Mouse (Mus musculus) fibroblast of lung, adult 2 months (primary cell): Measurements from ENCODE around the gene Lpcat2b.
"Not testable (repeated sequence)": the region's sequence is repeated elsewhere in the genome, so short reads cannot be mapped to it uniquely, and the experiment has no call there.

Experiments
- DNase-seq: peaks from one replicate; pipeline ENCODE4 v3.0.0-alpha.2; 2011; ENCODE audit warnings: low read depth

Gene Lpcat2b

GRCm38 (mm10) chr5:107431249-107431648 lies at the start of gene Lpcat2b:
Lpcat2b (plus strand) TSS chr5:107431549.
- DNase-seq, result no peak

- DNase-seq, result not testable (repeated sequence)
Observed at GRCm38 (mm10) chr5:107386448-107386847, 44.9 kb upstream of the Lpcat2b start.

GRCm38 (mm10) chr5:107387788-107388187 lies 43.6 kb upstream of the Lpcat2b start:
- DNase-seq, result no peak

GRCm38 (mm10) chr5:107389373-107389772 lies 42.0 kb upstream of the Lpcat2b start:
- no peak for DNase-seq

GRCm38 (mm10) chr5:107394437-107394836 lies 36.9 kb upstream of the Lpcat2b start:
- DNase-seq, result no peak

- no peak for DNase-seq
Observed at GRCm38 (mm10) chr5:107402436-107402835, 28.9 kb upstream of the Lpcat2b start, which contains the start of gene Ephx4. Ephx4 (plus strand) TSS chr5:107402736.

GRCm38 (mm10) chr5:107403011-107403946 lies 28.1 kb upstream of the Lpcat2b start:
- no peak for DNase-seq

- DNase-seq, result no peak
Observed at GRCm38 (mm10) chr5:107403947-107404684, 27.2 kb upstream of the Lpcat2b start.

GRCm38 (mm10) chr5:107405361-107405760 lies 26.0 kb upstream of the Lpcat2b start:
- no peak for DNase-seq

GRCm38 (mm10) chr5:107410305-107410704 lies 21.0 kb upstream of the Lpcat2b start:
- DNase-seq, result no peak

GRCm38 (mm10) chr5:107411326-107411725 lies 20.0 kb upstream of the Lpcat2b start:
- peak; percentile 18 for DNase-seq

- DNase-seq, result no peak
Observed at GRCm38 (mm10) chr5:107412285-107412684, 19.1 kb upstream of the Lpcat2b start.

- DNase-seq, result no peak
Observed at GRCm38 (mm10) chr5:107415098-107415497, 16.3 kb upstream of the Lpcat2b start.

GRCm38 (mm10) chr5:107421676-107422075 lies 9.7 kb upstream of the Lpcat2b start:
- DNase-seq, result no peak

- DNase-seq, result no peak
Observed at GRCm38 (mm10) chr5:107434001-107434400, 2.7 kb downstream of the Lpcat2b start.

- DNase-seq, result no peak
Observed at GRCm38 (mm10) chr5:107436185-107436584, 4.8 kb downstream of the Lpcat2b start.

- DNase-seq, result no peak
Observed at GRCm38 (mm10) chr5:107436587-107437209, 5.3 kb downstream of the Lpcat2b start.

- DNase-seq, result peak; percentile 83
Observed at GRCm38 (mm10) chr5:107437464-107438281, 6.3 kb downstream of the Lpcat2b start, which contains the start of gene Btbd8. Btbd8 (plus strand) TSS chr5:107437997.

- no peak for DNase-seq
Observed at GRCm38 (mm10) chr5:107438353-107438752, 7.0 kb downstream of the Lpcat2b start.

GRCm38 (mm10) chr5:107441881-107442280 lies 10.5 kb downstream of the Lpcat2b start:
- DNase-seq, result no peak

GRCm38 (mm10) chr5:107444251-107444650 lies 12.9 kb downstream of the Lpcat2b start:
- DNase-seq, result no peak
